Mouse (Mus musculus) CH12.LX (cell line): Measurements from ENCODE around the gene Efna4. TPM values are rescaled to one million over a fixed set of nuclear protein-coding genes. Genes with fewer than 3 reads are reported as not detected.
A peak's percentile ranks its signal among the peaks of the same experiment; 100 is the strongest.

ENCODE experiments used
- DNase-seq: peaks from one replicate; pipeline ENCODE4 v3.0.0-alpha.2; 2013; ENCODE audit errors: extremely low read depth
- H3K27ac ChIP-seq: 2 replicates; pipeline ENCODE4 v1.5.1; 2012; ENCODE audit warnings: low read depth, mild to moderate bottlenecking, control low read depth, moderate library complexity; ENCODE audit not compliant: insufficient read depth
- H3K27me3 ChIP-seq: replicated peaks from 2 replicates; pipeline ENCODE3; 2012; ENCODE audit warnings: inconsistent platforms
- H3K36me3 ChIP-seq, 2 experiments: replicated peaks in 1 of 2; 2 replicates each; pipeline versions ENCODE3 to v1.6.1; 2012; ENCODE audit warnings: inconsistent platforms in 1 of 2, low read length in 1 of 2, mild to moderate bottlenecking in 1 of 2, mixed read lengths in 1 of 2, moderate library complexity in 1 of 2; ENCODE audit not compliant: control insufficient read depth in 1 of 2, insufficient read depth in 1 of 2
- H3K4me1 ChIP-seq, 2 experiments: 2 replicates each; pipeline ENCODE4 v1.6.1; 2012; ENCODE audit warnings: inconsistent platforms in 1 of 2, moderate library complexity in 1 of 2; ENCODE audit not compliant: insufficient read depth in 2 of 2, control insufficient read depth in 1 of 2
- H3K4me2 ChIP-seq: 2 replicates; pipeline ENCODE4 v1.6.1; 2012; ENCODE audit warnings: low read depth, mild to moderate bottlenecking, control low read depth; ENCODE audit not compliant: poor library complexity, insufficient read depth, severe bottlenecking
- H3K4me3 ChIP-seq, 3 experiments: fragments of 150-350 bp in 1 of 3; sonication (generic) in 1 of 3; replicated peaks in 1 of 3; 2 replicates each; pipeline versions ENCODE3 to v1.5.1; 2011 to 2012; ENCODE audit warnings: low read depth in 2 of 3, low read length in 2 of 3, mild to moderate bottlenecking in 2 of 3, moderate library complexity in 2 of 3, control low read depth in 1 of 3, improper control_type of control experiment in 1 of 3, inconsistent platforms in 1 of 3, mixed read lengths in 1 of 3; ENCODE audit not compliant: poor library complexity in 1 of 3
- H3K79me2 ChIP-seq: replicated peaks from 2 replicates; pipeline ENCODE4 v1.6.1; 2012; ENCODE audit warnings: mild to moderate bottlenecking, moderate library complexity; ENCODE audit not compliant: control insufficient read depth, poor library complexity, insufficient read depth, severe bottlenecking; ENCODE audit errors: extremely low read depth
- H3K9ac ChIP-seq: 2 replicates; pipeline ENCODE4 v1.6.1; 2012; ENCODE audit warnings: low read depth, mild to moderate bottlenecking, control low read depth, moderate library complexity; ENCODE audit not compliant: insufficient read depth
- H3K9me3 ChIP-seq: replicated peaks from 2 replicates; pipeline ENCODE3; 2012; ENCODE audit warnings: low read length, inconsistent platforms, mixed read lengths
- BHLHE40 ChIP-seq: IDR thresholded peaks from 2 replicates; pipeline ENCODE4 v1.6.1; 2011; ENCODE audit warnings: mild to moderate bottlenecking, low read depth, low read length, improper control_type of control experiment
- CHD1 ChIP-seq: IDR thresholded peaks from 2 replicates; pipeline ENCODE4 v1.6.1; 2012; ENCODE audit warnings: low read depth, low read length, improper control_type of control experiment, inconsistent platforms
- CHD2 ChIP-seq: IDR thresholded peaks from 2 replicates; pipeline ENCODE4 v1.6.1; 2011; ENCODE audit warnings: low read length, improper control_type of control experiment
- CTCF ChIP-seq, 2 experiments: IDR thresholded peaks in 1 of 2; conservative IDR thresholded peaks in 1 of 2; 2 replicates each; pipeline ENCODE4 v1.5.1; 2011 to 2012; ENCODE audit warnings: low read depth in 2 of 2, low read length in 2 of 2, improper control_type of control experiment in 1 of 2, inconsistent platforms in 1 of 2, mild to moderate bottlenecking in 1 of 2, moderate library complexity in 1 of 2
- GABPA ChIP-seq: IDR thresholded peaks from 2 replicates; pipeline ENCODE4 v1.6.1; 2012; ENCODE audit warnings: low read depth, low read length, improper control_type of control experiment, inconsistent platforms; ENCODE audit not compliant: insufficient replicate concordance
- IRF4 ChIP-seq: IDR thresholded peaks from 2 replicates; pipeline ENCODE4 v1.6.1; 2014; ENCODE audit warnings: low read depth, mild to moderate bottlenecking, inconsistent platforms, low read length, improper control_type of control experiment
- JUN ChIP-seq: IDR thresholded peaks from 2 replicates; pipeline ENCODE4 v1.6.1; 2011; ENCODE audit warnings: low read depth, mild to moderate bottlenecking, low read length, improper control_type of control experiment, moderate library complexity; ENCODE audit not compliant: insufficient read depth
- JUND ChIP-seq: conservative IDR thresholded peaks from 2 replicates; pipeline ENCODE4 v1.6.1; 2011; ENCODE audit warnings: low read depth, low read length, improper control_type of control experiment
- MAFK ChIP-seq: IDR thresholded peaks from 2 replicates; pipeline ENCODE4 v1.6.1; 2011; ENCODE audit warnings: low read length, improper control_type of control experiment; ENCODE audit not compliant: insufficient replicate concordance
- MAX ChIP-seq: IDR thresholded peaks from 2 replicates; pipeline ENCODE4 v1.6.1; 2011; ENCODE audit warnings: low read length, improper control_type of control experiment
- MAZ ChIP-seq: IDR thresholded peaks from 2 replicates; pipeline ENCODE4 v1.6.1; 2012; ENCODE audit warnings: low read depth, mild to moderate bottlenecking, inconsistent platforms, low read length, improper control_type of control experiment, moderate library complexity
- MEF2A ChIP-seq: IDR thresholded peaks from 2 replicates; pipeline ENCODE4 v1.6.1; 2014; ENCODE audit warnings: low read depth, mild to moderate bottlenecking, inconsistent platforms, low read length, improper control_type of control experiment, borderline replicate concordance
- MYC ChIP-seq: IDR thresholded peaks from 2 replicates; pipeline ENCODE4 v1.6.1; 2011; ENCODE audit warnings: low read depth, mild to moderate bottlenecking, improper control_type of control experiment, low read length
- NRF1 ChIP-seq: IDR thresholded peaks from 2 replicates; pipeline ENCODE4 v1.6.1; 2014; ENCODE audit warnings: low read depth, mild to moderate bottlenecking, inconsistent platforms, low read length, improper control_type of control experiment, moderate library complexity
- PAX5 ChIP-seq: IDR thresholded peaks from 2 replicates; pipeline ENCODE4 v1.6.1; 2012; ENCODE audit warnings: low read length, inconsistent platforms, mixed read lengths
- POLR2AphosphoS2 ChIP-seq: IDR thresholded peaks from 2 replicates; pipeline ENCODE4 v1.6.1; 2011; ENCODE audit warnings: low read depth, low read length, improper control_type of control experiment
- SIN3A ChIP-seq: IDR thresholded peaks from 2 replicates; pipeline ENCODE4 v1.6.1; 2012; ENCODE audit warnings: low read length, improper control_type of control experiment, inconsistent platforms
- SMC3 ChIP-seq: IDR thresholded peaks from 2 replicates; pipeline ENCODE4 v1.6.1; 2011; ENCODE audit warnings: low read depth, low read length, improper control_type of control experiment
- TBP ChIP-seq: conservative IDR thresholded peaks from 2 replicates; pipeline ENCODE4 v1.6.1; 2011; ENCODE audit warnings: low read depth, low read length, improper control_type of control experiment
- UBTF ChIP-seq: IDR thresholded peaks from 2 replicates; pipeline ENCODE4 v1.6.1; 2012; ENCODE audit warnings: low read depth, mild to moderate bottlenecking, inconsistent platforms, low read length, improper control_type of control experiment, moderate library complexity
- ZKSCAN1 ChIP-seq: IDR thresholded peaks from 2 replicates; pipeline ENCODE4 v1.6.1; 2012; ENCODE audit warnings: low read depth, inconsistent platforms, low read length, improper control_type of control experiment, borderline replicate concordance
- ZMIZ1 ChIP-seq: IDR thresholded peaks from 2 replicates; pipeline ENCODE4 v1.6.1; 2012; ENCODE audit warnings: low read depth, mild to moderate bottlenecking, inconsistent platforms, low read length, improper control_type of control experiment
- ZNF384 ChIP-seq: IDR thresholded peaks from 2 replicates; pipeline ENCODE4 v1.6.1; 2012; ENCODE audit warnings: low read depth, low read length, improper control_type of control experiment, inconsistent platforms
- dilution Hi-C: fragments of 300-500 bp; cut with MboI; formaldehyde crosslinking; loops from 2 replicates; pipeline ENCODE4 v1.14.3; 2020; ENCODE audit warnings: low sequenced_read_pairs; ENCODE audit not compliant: extremely low pct_unique_long_range_greater_than_20kb, extremely low pct_ligation_motif_present
- in situ Hi-C: fragments of 300-500 bp; cut with MboI; formaldehyde crosslinking; loops from 3 replicates; pipeline ENCODE4 v1.14.3; 2019; ENCODE audit warnings: low sequenced_read_pairs, low pct_ligation_motif_present, low pct_unique_long_range_greater_than_20kb, mixed read lengths
- polyA plus RNA-seq: library from polyadenylated mRNA; unstranded; fragments of >175 nt; gene quantifications from 2 replicates; pipeline ENCODE4 v1.2.1, GENCODE M21; 2012; ENCODE audit warnings: low read depth; ENCODE audit not compliant: insufficient read length
- total RNA-seq, 2 experiments: library from RNA; depleted of rRNA; stranded (reverse); fragments of 300-350 nt in 1 of 2; fragments of >200 nt in 1 of 2; gene quantifications; 2 replicates each; pipeline ENCODE4 v1.2.3; 2012 to 2014

Efna4 gene
- total and polyA plus RNA-seq, 3 experiments = 1.1 to 2.6 (median 1.1) TPM

GRCm38 (mm10) chr3:89378394-89379067, 40.7 kb upstream of the Efna4 start (continued):
- TF ChIP-seq ZKSCAN1 (no peak), MAZ (peak; percentile 98), ZMIZ1 (0 out of 2 replicates have a peak, but pooled peaks have one; percentile 38), MAX (0 out of 2 replicates have a peak, but pooled peaks have one; percentile 41), MEF2A (peak; percentile 67), MAFK (no peak), IRF4 (peak; percentile 95), CHD1 (no peak)

- Histone ChIP-seq H3K9ac (no peak overlapping the region), H3K9me3 (no peaks in the 10 kb centered on the region), H3K27ac (peak overlapping the region; percentile 74; the same call in 1 of the 2 replicates), H3K4me3 (no peak overlapping the region), H3K4me1 (peaks cover 24 to 68% of the 10 kb centered on the region in 2 experiments), H3K79me2 (0 out of 2 replicates have a peak, but pooled peaks cover 5% of the 10 kb centered on the region), H3K27me3 (no peaks in the 10 kb centered on the region), H3K4me2 (peak overlapping the region; percentile 65; the same call in 1 of the 2 replicates), H3K36me3 (peaks cover 39 to 64% of the 10 kb centered on the region in 2 experiments)
- dilution Hi-C loops = no loop called here
- TF ChIP-seq GABPA = no peak
- TF ChIP-seq POLR2AphosphoS2 = no peak
- TF ChIP-seq BHLHE40 = no peak
- TF ChIP-seq CHD1 = no peak
- TF ChIP-seq JUN = no peak
- no peak for TF ChIP-seq SIN3A
- TF ChIP-seq NRF1 = no peak
- TF ChIP-seq MEF2A = no peak
- TF ChIP-seq CTCF (conservative IDR thresholded peaks at IDR 0.05 in 1 of 2, IDR thresholded peaks at IDR 0.05 in 1 of 2; ENCODE audit: low read depth in 2 of 2, low read length in 2 of 2) = no peak
- no peak for TF ChIP-seq PAX5
- no peak for TF ChIP-seq TBP
- no peak for TF ChIP-seq CHD2
- no peak for TF ChIP-seq ZNF384
- no peak for TF ChIP-seq UBTF
- TF ChIP-seq MAZ = no peak
- no peak for TF ChIP-seq MYC
- no peak for TF ChIP-seq SMC3
- no peak for TF ChIP-seq JUND
- DNase-seq = no peak
- in situ Hi-C loops = no loop called here
Observed at GRCm38 (mm10) chr3:89377831-89378230, 40.0 kb upstream of the Efna4 start.
